Mouse (Mus musculus) kidney, adult 2 months (tissue): ENCODE results near the gene Isy1. TPM values are rescaled to one million over a fixed set of nuclear protein-coding genes. Genes with fewer than 3 reads are reported as not detected.

ENCODE experiments used
- DNase-seq: peaks from one replicate; pipeline ENCODE4 v3.0.0; 2021
- H3K27ac ChIP-seq: fragments of 200-500 bp; 2 replicates; pipeline ENCODE4 v1.5.1; 2012; ENCODE audit warnings: low read depth, low read length, control low read depth, inconsistent platforms; ENCODE audit not compliant: insufficient read depth
- H3K27me3 ChIP-seq: fragments of 200-500 bp; replicated peaks from 2 replicates; pipeline ENCODE4 v1.6.1; 2012; ENCODE audit warnings: mild to moderate bottlenecking, moderate library complexity, low read length, inconsistent platforms; ENCODE audit not compliant: control insufficient read depth, insufficient read depth
- H3K36me3 ChIP-seq: fragments of 200-500 bp; 2 replicates; pipeline ENCODE4 v1.6.1; 2012; ENCODE audit warnings: mild to moderate bottlenecking, moderate library complexity, low read length, inconsistent platforms; ENCODE audit not compliant: control insufficient read depth, insufficient read depth
- H3K4me1 ChIP-seq: fragments of 200-500 bp; 2 replicates; pipeline ENCODE4 v1.6.1; 2011; ENCODE audit warnings: low read length; ENCODE audit not compliant: control insufficient read depth, insufficient read depth
- H3K4me3 ChIP-seq: fragments of 200-500 bp; 2 replicates; pipeline ENCODE4 v1.5.1; 2011; ENCODE audit warnings: mild to moderate bottlenecking, low read depth, low read length, control low read depth; ENCODE audit not compliant: insufficient read depth
- CTCF ChIP-seq: fragments of 200-500 bp; conservative IDR thresholded peaks from 2 replicates; pipeline ENCODE4 v1.5.1; 2011; ENCODE audit warnings: low read depth, mild to moderate bottlenecking, control low read depth, low read length, moderate library complexity, mixed read lengths; ENCODE audit not compliant: insufficient read depth, insufficient read length
- POLR2A ChIP-seq: fragments of 200-500 bp; IDR thresholded peaks from one replicate; pipeline ENCODE4 v1.6.1; 2011; ENCODE audit warnings: low read depth, low read length, control low read depth
- WGBS: fragments of 180-500 bp; shearing (Covaris S2); methylation state at CpG from one replicate; pipeline ENCODE4 v1.1.7; 2018; 5-methylcytosine and 5-hydroxymethylcytosine counted together
- polyA plus RNA-seq: library from polyadenylated mRNA; depleted of rRNA; stranded (reverse); fragments of >200 nt; gene quantifications from 2 replicates; pipeline ENCODE4 v1.2.3, GENCODE M21; 2012

Isy1 gene
- polyA plus RNA-seq, 1 experiment: 14.1 TPM

DNA sequence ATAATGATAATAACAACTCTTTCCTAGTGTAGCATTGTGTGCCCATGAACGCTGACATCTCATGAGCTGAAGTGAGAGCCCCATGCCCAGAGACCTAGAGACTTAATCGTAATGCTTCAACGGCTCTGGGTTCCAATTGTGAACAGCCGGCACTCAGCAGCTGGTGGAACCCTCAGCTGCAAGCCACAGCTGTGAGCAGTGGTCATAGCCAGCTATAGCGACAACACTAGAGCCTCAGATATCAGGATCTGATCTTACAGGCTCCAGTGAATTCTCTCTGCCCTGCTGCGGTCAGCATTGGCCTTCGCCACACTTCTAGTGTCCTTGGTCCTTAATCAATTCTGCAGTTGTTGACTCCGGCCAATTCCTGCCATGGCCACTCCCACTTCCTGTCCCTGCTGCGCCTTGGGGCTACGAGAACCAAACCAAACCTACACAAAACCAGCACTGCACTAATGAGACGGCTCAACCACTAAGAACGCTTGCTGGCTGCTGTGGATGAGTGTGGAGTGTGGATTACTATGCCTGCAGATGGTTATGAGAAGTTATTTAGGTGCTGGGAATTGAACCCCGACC, 37.6 kb upstream of the Isy1 start:
- no peak for TF ChIP-seq POLR2A
- no peak for TF ChIP-seq CTCF
- no peak overlapping the region for H3K4me3 ChIP-seq
- DNase-seq: peak; percentile 75
- no peaks in the 10 kb centered on the region for H3K27me3 ChIP-seq
- H3K4me1 ChIP-seq: peaks cover 9% of the 10 kb centered on the region; the same call in 1 of the 2 replicates
- H3K36me3 ChIP-seq: no peaks in the 10 kb centered on the region
- WGBS: 59% methylated on average over 13 of the region's 13 CpGs
- H3K27ac ChIP-seq: no peak overlapping the region

DNA sequence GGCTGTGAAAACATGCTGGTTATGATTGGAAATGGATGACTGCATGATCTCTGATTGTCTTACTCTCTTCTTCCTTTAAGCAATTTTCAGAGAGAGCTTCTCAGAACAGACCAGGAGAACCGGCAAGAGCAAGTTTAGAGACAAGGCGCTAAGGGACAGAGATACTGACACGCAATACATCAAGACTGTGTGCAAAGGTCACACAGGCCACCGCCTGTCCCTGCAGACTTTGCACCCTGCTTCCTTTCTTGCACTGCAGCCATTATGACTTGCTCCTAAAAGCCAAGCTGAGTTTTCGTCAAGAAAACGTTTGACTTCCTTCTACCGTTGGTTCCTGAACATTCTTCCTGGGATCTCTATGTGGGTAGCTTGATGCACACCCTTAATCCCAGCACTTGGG, 37.0 kb upstream of the Isy1 start:
- no peaks in the 10 kb centered on the region for H3K36me3 ChIP-seq
- no peak overlapping the region for H3K4me3 ChIP-seq
- H3K4me1 ChIP-seq: peaks cover 9% of the 10 kb centered on the region; the same call in 1 of the 2 replicates
- peak; percentile 64 for DNase-seq
- TF ChIP-seq CTCF (no peak), POLR2A (no peak)
- H3K27me3 ChIP-seq: no peaks in the 10 kb centered on the region
- H3K27ac ChIP-seq: no peak overlapping the region
- 49% methylated on average over 7 of the region's 7 CpGs for WGBS

GRCm38 (mm10) chr6:87875083-87875482, 36.5 kb upstream of the Isy1 start:
- Histone ChIP-seq H3K36me3 (no peaks in the 10 kb centered on the region), H3K4me3 (no peak overlapping the region), H3K27me3 (no peaks in the 10 kb centered on the region), H3K4me1 (peaks cover 9% of the 10 kb centered on the region; the same call in 1 of the 2 replicates), H3K27ac (no peak overlapping the region)
- 79% methylated on average over 1 of the region's 1 CpGs for WGBS
- peak; percentile 11 for DNase-seq
- TF ChIP-seq POLR2A: no peak

DNA sequence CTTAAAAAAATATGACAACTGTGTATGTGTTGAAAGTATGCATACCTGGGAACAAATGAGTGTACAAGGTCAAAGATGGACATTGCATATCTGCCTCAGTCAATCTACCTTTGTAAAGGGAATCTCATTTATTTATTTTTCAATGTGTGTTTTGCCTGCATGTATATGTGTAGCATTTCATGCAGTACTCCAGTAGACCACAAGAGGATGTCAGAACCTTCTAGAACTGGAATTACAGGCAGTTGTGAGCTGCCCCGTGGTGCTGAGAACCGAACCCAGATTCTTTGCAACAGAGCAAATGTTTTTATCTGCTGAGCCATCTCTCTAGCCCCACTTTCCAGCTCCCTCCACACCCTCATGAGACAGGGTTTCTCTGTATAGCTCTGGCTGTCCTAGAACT, 35.4 kb upstream of the Isy1 start:
- H3K36me3 ChIP-seq: no peaks in the 10 kb centered on the region
- TF ChIP-seq POLR2A: no peak
- TF ChIP-seq CTCF: no peak
- no peak for DNase-seq
- H3K27me3 ChIP-seq: no peaks in the 10 kb centered on the region
- H3K4me1 ChIP-seq: peaks cover 9% of the 10 kb centered on the region; the same call in 1 of the 2 replicates
- H3K4me3 ChIP-seq: no peak overlapping the region
- 94% methylated on average over 2 of the region's 2 CpGs for WGBS
- no peak overlapping the region for H3K27ac ChIP-seq

- no peaks in the 10 kb centered on the region for H3K36me3 ChIP-seq
- no peak overlapping the region for H3K27ac ChIP-seq
- DNase-seq: peak; percentile 65
- H3K27me3 ChIP-seq: no peaks in the 10 kb centered on the region
- peaks cover 9% of the 10 kb centered on the region; the same call in 1 of the 2 replicates for H3K4me1 ChIP-seq
- TF ChIP-seq CTCF: no peak
- no peak for TF ChIP-seq POLR2A
- H3K4me3 ChIP-seq: no peak overlapping the region
- WGBS: 36% methylated on average over 1 of the region's 1 CpGs
Measured at GRCm38 (mm10) chr6:87873104-87873503, 34.5 kb upstream of the Isy1 start.

- TF ChIP-seq POLR2A: no peak
- no peak for TF ChIP-seq CTCF
- no peak for DNase-seq
- no peak overlapping the region for H3K27ac ChIP-seq
- peaks cover 9% of the 10 kb centered on the region; the same call in 1 of the 2 replicates for H3K4me1 ChIP-seq
- WGBS: 87% methylated on average over 7 of the region's 7 CpGs
- H3K36me3 ChIP-seq: no peaks in the 10 kb centered on the region
- H3K27me3 ChIP-seq: no peaks in the 10 kb centered on the region
- no peak overlapping the region for H3K4me3 ChIP-seq
Measured at GRCm38 (mm10) chr6:87871240-87871639, 32.6 kb upstream of the Isy1 start.

DNA sequence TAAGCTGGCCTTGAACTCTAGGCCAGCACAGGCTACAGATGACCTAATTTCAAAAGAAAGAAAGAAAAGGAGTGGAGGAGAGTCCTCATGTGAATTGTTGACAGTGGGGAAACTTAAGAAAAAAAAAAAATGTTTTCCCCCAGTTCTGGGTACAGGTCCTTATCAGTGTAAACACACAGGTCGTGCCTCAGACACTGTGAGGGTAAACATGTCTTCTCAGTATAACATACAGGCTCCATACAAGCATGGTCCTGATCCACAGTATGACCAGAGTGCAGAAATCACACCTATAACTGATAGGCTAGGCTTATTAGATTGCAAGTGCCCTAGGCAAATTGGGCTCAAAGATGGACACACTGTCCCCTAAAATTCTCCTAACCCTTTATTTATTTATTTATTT, 31.8 kb upstream of the Isy1 start:
- TF ChIP-seq CTCF (no peak), POLR2A (no peak)
- no peak overlapping the region for H3K27ac ChIP-seq
- no peaks in the 10 kb centered on the region for H3K36me3 ChIP-seq
- peaks cover 3% of the 10 kb centered on the region; the same call in 1 of the 2 replicates for H3K4me1 ChIP-seq
- H3K4me3 ChIP-seq: no peak overlapping the region
- H3K27me3 ChIP-seq: no peaks in the 10 kb centered on the region
- no peak for DNase-seq
- 78% methylated on average over 1 of the region's 1 CpGs for WGBS
